In genomic region chr5:147956821-147957564, GRCm38 (mm10) we compare ENCODE assay signal across 8 mouse cellular contexts. TPM values are rescaled to one million over a fixed set of nuclear protein-coding genes. Genes with fewer than 3 reads are reported as not detected.
DNase-seq lines count a peak whose midpoint lies in the region; ATAC-seq and TF ChIP-seq lines count a peak whose summit lies in the region.

Mtus2 (plus strand) TSS chr5:147957320.

- 4% methylated on average over 55 of the region's 55 CpGs for WGBS in bone marrow, adult 2 months
- WGBS in embryonic facial prominence, embryonic 11.5 days = 2% methylated on average over 47 of the region's 55 CpGs
- under 1% methylated on average over 53 of the region's 55 CpGs for WGBS in intestine, embryonic 16.5 days

- peak within 1 kb of the TSS; percentile 98 for H3K4me2 ChIP-seq in embryonic facial prominence, embryonic 11.5 days (ENCODE audit: low read depth, low read length)
- peak within 1 kb of the TSS; percentile 94 for H3K4me2 ChIP-seq in intestine, embryonic 16.5 days (ENCODE audit: low read depth, low read length)

- H3K9me3 ChIP-seq in embryonic facial prominence, embryonic 11.5 days (replicated peaks; ENCODE audit: control insufficient read depth, low read length) = no peaks in the 10 kb centered on the region
- H3K9me3 ChIP-seq in intestine, embryonic 16.5 days (ENCODE audit: control insufficient read depth, low read length) = no peaks in the 10 kb centered on the region

- ATAC-seq in embryonic facial prominence, embryonic 11.5 days (replicated peaks; ENCODE audit: insufficient number of reproducible peaks, low FRiP score, low TSS enrichment, low read depth) = peak; percentile 92
- peak; percentile 92 for ATAC-seq in intestine, embryonic 16.5 days
- peak; percentile 97 for ATAC-seq in megakaryocyte progenitor cell, adult 5-6 weeks (replicated peaks; ENCODE audit: poor library complexity)

- DNase-seq in embryonic facial prominence, embryonic 11.5 days (ENCODE audit: low spot score) = peak; percentile 87
- DNase-seq in gonadal fat pad, adult 2 months (ENCODE audit: low read depth) = no peak
- DNase-seq in left cerebral cortex, postnatal 14 days (ENCODE audit: low spot score in 2 of 2) = peak; percentile 87 to 93
- peak; percentile 88 for DNase-seq in right cerebral cortex, postnatal 25 days
- peak; percentile 82 for DNase-seq in urinary bladder, postnatal 25 days (ENCODE audit: low spot score)

- peak; percentile 47; the same call in 1 of the 2 replicates for TF ChIP-seq CTCF in bone marrow, adult 2 months (IDR thresholded peaks at IDR 0.05; ENCODE audit: control insufficient read depth, insufficient read depth, low read length)

- TF ChIP-seq POLR2A in bone marrow, adult 2 months (IDR thresholded peaks at IDR 0.05; ENCODE audit: borderline replicate concordance, control insufficient read depth, low read depth, low read length) = no peak

- H3K27ac ChIP-seq in bone marrow, adult 2 months (ENCODE audit: control insufficient read depth, insufficient read depth, low read depth, low read length, poor library complexity) = no peak within 1 kb of the TSS
- no peak within 1 kb of the TSS for H3K27ac ChIP-seq in embryonic facial prominence, embryonic 11.5 days (replicated peaks; ENCODE audit: low read depth, low read length)
- H3K27ac ChIP-seq in intestine, embryonic 16.5 days (ENCODE audit: low read length) = no peak within 1 kb of the TSS

- H3K27me3 ChIP-seq in embryonic facial prominence, embryonic 11.5 days (ENCODE audit: control insufficient read depth, insufficient read depth, low read length) = peaks cover 28% of the 10 kb centered on the region
- peaks cover 19% of the 10 kb centered on the region for H3K27me3 ChIP-seq in intestine, embryonic 16.5 days (replicated peaks; ENCODE audit: control insufficient read depth, insufficient read depth, low read length)

- intact Hi-C loops in left cerebral cortex, postnatal 14 days (cut with DNase I) = loop anchor here (1.0 to 5.0 kb wide), 3 partner anchors 135 to 284 kb away; no protein-coding TSS in a partner anchor

- H3K4me3 ChIP-seq in bone marrow, adult 2 months (replicated peaks; ENCODE audit: control insufficient read depth, low read depth, low read length) = no peak within 1 kb of the TSS
- H3K4me3 ChIP-seq in embryonic facial prominence, embryonic 11.5 days (ENCODE audit: low read depth, low read length) = peak within 1 kb of the TSS; percentile 48
- peak within 1 kb of the TSS; percentile 55 for H3K4me3 ChIP-seq in intestine, embryonic 16.5 days (ENCODE audit: low read length)

- no peaks in the 10 kb centered on the region for H3K36me3 ChIP-seq in embryonic facial prominence, embryonic 11.5 days (replicated peaks; ENCODE audit: control insufficient read depth, insufficient read depth, low read depth, low read length)
- H3K36me3 ChIP-seq in intestine, embryonic 16.5 days (ENCODE audit: control insufficient read depth, insufficient read depth, low read length) = no peaks in the 10 kb centered on the region

- no peaks in the 10 kb centered on the region for H3K4me1 ChIP-seq in bone marrow, adult 2 months (ENCODE audit: control insufficient read depth, insufficient read depth, low read length)
- no peaks in the 10 kb centered on the region for H3K4me1 ChIP-seq in embryonic facial prominence, embryonic 11.5 days (ENCODE audit: control insufficient read depth, insufficient read depth, low read length)
- peaks cover 4% of the 10 kb centered on the region; the same call in 1 of the 2 replicates for H3K4me1 ChIP-seq in intestine, embryonic 16.5 days (ENCODE audit: control insufficient read depth, insufficient read depth, low read length)

- H3K9ac ChIP-seq in embryonic facial prominence, embryonic 11.5 days (replicated peaks; ENCODE audit: low read length) = peak within 1 kb of the TSS; percentile 53
- H3K9ac ChIP-seq in intestine, embryonic 16.5 days (ENCODE audit: low read depth, low read length) = peak within 1 kb of the TSS; percentile 48

RNA-seq across cellular contexts. Expression of gene Mtus2, which starts in this region (rescaled TPM):
- not detected in 2 replicates for polyA plus RNA-seq in bone marrow, adult 2 months (2011; ENCODE audit: insufficient read depth, insufficient read length, low replicate concordance, missing spikeins)
- polyA plus RNA-seq in embryonic facial prominence, embryonic 11.5 days (2014; fragmentation: Nextera tagmentation; extraction: Ambion mirVana) = 10.6 and 10.7 TPM in 2 replicates
- 10.6 and 11.0 TPM in 2 replicates for polyA plus RNA-seq in gonadal fat pad, adult 2 months (2012; rRNA removed)
- polyA plus RNA-seq in intestine, embryonic 16.5 days (2015; fragmentation: Nextera tagmentation; extraction: Ambion mirVana) = 20.4 and 21.6 TPM in 2 replicates
- 10 to 100 TPM; 37.7 to 45.7 TPM for total RNA-seq in left cerebral cortex, postnatal 14 days (2021)
- total RNA-seq in megakaryocyte progenitor cell, adult 5-6 weeks (2015) = 0.62 and 2.8 TPM in 2 replicates
- 0.51 and 3.7 TPM in 2 replicates for total RNA-seq in megakaryocyte progenitor cell, adult 5-6 weeks (2017)

Comparison
In these comparisons a context has a peak if more than half of its experiments do, and no peak if none do; other contexts are left out.
1. RNA of gene Mtus2 (total RNA-seq): 37.7 to 45.7 TPM in left cerebral cortex, postnatal 14 days; 0.51 to 3.7 TPM in megakaryocyte progenitor cell, adult 5-6 weeks; every median in the first group is over 4 times any median in the second.
2. Peak in every context shown above with its lines, with median percentiles within 50 percentile points of each other: ATAC-seq.